Mouse (Mus musculus) myocyte (in vitro differentiated cells): ENCODE results near the gene Ldhd. TPM values are rescaled to one million over a fixed set of nuclear protein-coding genes. Genes with fewer than 3 reads are reported as not detected.

Source experiments
- H3K27me3 ChIP-seq: one replicate; pipeline ENCODE4 v1.6.1; 2011; ENCODE audit not compliant: control insufficient read depth, insufficient read depth, insufficient read length
- H3K36me3 ChIP-seq: one replicate; pipeline ENCODE4 v1.6.1; 2011; ENCODE audit not compliant: control insufficient read depth, insufficient read depth
- H3K4me2 ChIP-seq: one replicate; pipeline ENCODE4 v1.6.1; 2011; ENCODE audit warnings: low read depth, control low read depth
- H3K4me3 ChIP-seq: one replicate; pipeline ENCODE4 v1.5.1; 2011; ENCODE audit warnings: mild to moderate bottlenecking, control low read depth, moderate library complexity
- H3K79me2 ChIP-seq: one replicate; pipeline ENCODE4 v1.6.1; 2011; ENCODE audit not compliant: control insufficient read depth, insufficient read depth
- H3ac ChIP-seq: one replicate; pipeline ENCODE4 v1.6.1; 2011; ENCODE audit not compliant: control insufficient read depth, insufficient read length
- CEBPB ChIP-seq: IDR thresholded peaks from 2 replicates; pipeline ENCODE4 v1.6.1; 2011; ENCODE audit warnings: mild to moderate bottlenecking, moderate library complexity; ENCODE audit not compliant: poor library complexity, insufficient read depth, severe bottlenecking
- E2F4 ChIP-seq: IDR thresholded peaks from one replicate; pipeline ENCODE4 v1.6.1; 2011; ENCODE audit warnings: mild to moderate bottlenecking, control low read depth, moderate library complexity; ENCODE audit not compliant: insufficient read depth
- MAX ChIP-seq: IDR thresholded peaks from one replicate; pipeline ENCODE4 v1.6.1; 2011; ENCODE audit warnings: low read depth, mild to moderate bottlenecking, control low read depth
- MYOD1 ChIP-seq, 3 experiments: IDR thresholded peaks; one replicate each; pipeline ENCODE4 v1.6.1; 2011; ENCODE audit warnings: control low read depth in 2 of 3, low read depth in 2 of 3, mild to moderate bottlenecking in 2 of 3, moderate library complexity in 1 of 3; ENCODE audit not compliant: insufficient read length in 2 of 3, control insufficient read depth in 1 of 3
- MYOG ChIP-seq, 3 experiments: IDR thresholded peaks; one replicate each; pipeline ENCODE4 v1.6.1; 2011; ENCODE audit warnings: control low read depth in 2 of 3, low read depth in 2 of 3, mild to moderate bottlenecking in 2 of 3; ENCODE audit not compliant: insufficient read length in 2 of 3, control insufficient read depth in 1 of 3, insufficient read depth in 1 of 3
- POLR2A ChIP-seq: IDR thresholded peaks from one replicate; pipeline ENCODE4 v1.6.1; 2011; ENCODE audit warnings: low read depth, mild to moderate bottlenecking, control low read depth, moderate library complexity; ENCODE audit not compliant: insufficient read length
- POLR2AphosphoS2 ChIP-seq: IDR thresholded peaks from one replicate; pipeline ENCODE4 v1.6.1; 2011; ENCODE audit warnings: low read depth, control low read depth; ENCODE audit not compliant: insufficient read length
- REST ChIP-seq: IDR thresholded peaks from one replicate; pipeline ENCODE4 v1.6.1; 2011; ENCODE audit warnings: mild to moderate bottlenecking, control low read depth, moderate library complexity; ENCODE audit not compliant: insufficient read depth, insufficient read length
- SRF ChIP-seq: IDR thresholded peaks from one replicate; pipeline ENCODE4 v1.6.1; 2011; ENCODE audit warnings: low read depth; ENCODE audit not compliant: control insufficient read depth, insufficient read length
- TCF12 ChIP-seq: IDR thresholded peaks from one replicate; pipeline ENCODE4 v1.6.1; 2011; ENCODE audit warnings: mild to moderate bottlenecking, control low read depth; ENCODE audit not compliant: poor library complexity, insufficient read depth, severe bottlenecking
- TCF3 ChIP-seq: IDR thresholded peaks from one replicate; pipeline ENCODE4 v1.6.1; 2011; ENCODE audit warnings: low read depth, control low read depth; ENCODE audit not compliant: insufficient read length
- USF1 ChIP-seq: IDR thresholded peaks from one replicate; pipeline ENCODE4 v1.6.1; 2011; ENCODE audit warnings: low read depth, mild to moderate bottlenecking, control low read depth, moderate library complexity
- polyA plus RNA-seq: library from polyadenylated mRNA; unstranded; fragments of >200 nt; fragmentation: generic; extraction: Trizol; gene quantifications from one replicate; pipeline ENCODE4 v1.2.1, GENCODE M21; 2012; ENCODE audit warnings: missing spikeins

Ldhd gene
- polyA plus RNA-seq, 1 experiment = 0.16 TPM

DNA sequence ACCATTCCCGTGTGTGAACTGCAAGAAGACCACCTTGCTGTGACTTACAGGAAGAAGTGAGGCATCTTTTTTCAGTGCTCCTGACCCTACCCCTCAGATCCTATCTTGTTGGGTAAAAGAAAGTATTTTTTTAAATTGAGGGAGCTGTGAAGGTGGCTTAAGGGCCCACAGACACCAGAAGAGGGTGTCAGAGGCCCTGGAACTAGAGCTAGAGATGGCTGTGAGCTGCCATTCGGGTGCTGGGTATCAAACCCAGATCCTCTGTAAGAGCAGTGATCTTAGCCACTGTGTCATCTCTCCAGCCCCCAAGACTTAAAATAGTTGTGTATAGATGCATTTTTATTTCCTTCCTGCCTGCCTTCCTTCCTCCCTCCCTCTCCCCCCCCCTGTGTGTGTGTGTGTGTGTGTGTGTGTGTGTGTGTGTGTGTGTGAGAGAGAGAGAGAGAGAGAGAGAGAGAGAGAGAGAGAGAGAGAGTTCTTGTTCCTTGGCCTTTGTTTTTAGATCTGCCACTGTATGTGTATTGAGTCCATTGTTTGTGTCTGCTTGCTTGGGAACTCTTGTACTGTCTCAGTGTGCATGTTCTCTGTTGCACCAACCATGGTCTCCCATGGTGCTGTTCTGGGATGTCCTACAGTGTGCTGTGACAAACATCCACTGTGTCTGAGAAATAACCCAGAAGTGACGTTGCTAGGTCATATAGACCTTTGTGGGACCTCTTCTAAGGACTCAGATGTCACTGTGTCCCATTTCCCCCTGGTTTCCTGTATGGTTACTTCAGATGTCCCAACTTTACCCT lies 35.9 kb downstream of the Ldhd start:
- peaks cover 90% of the 10 kb centered on the region for H3K79me2 ChIP-seq
- no peak overlapping the region for H3K4me2 ChIP-seq
- no peaks in the 10 kb centered on the region for H3K36me3 ChIP-seq
- H3K27me3 ChIP-seq = no peaks in the 10 kb centered on the region
- no peak for TF ChIP-seq USF1
- TF ChIP-seq REST = no peak
- TF ChIP-seq MYOG (IDR thresholded peaks at IDR 0.05; ENCODE audit: control insufficient read depth in 1 of 3, insufficient read depth in 1 of 3, insufficient read length in 2 of 3, low read depth in 2 of 3) = no peak
- TF ChIP-seq TCF12 = no peak
- TF ChIP-seq E2F4 = no peak
- no peak for TF ChIP-seq POLR2AphosphoS2
- TF ChIP-seq MAX = no peak
- TF ChIP-seq MYOD1 (IDR thresholded peaks at IDR 0.05; ENCODE audit: control insufficient read depth in 1 of 3, insufficient read length in 2 of 3, low read depth in 2 of 3) = no peak
- TF ChIP-seq SRF = no peak
- TF ChIP-seq POLR2A = no peak
- TF ChIP-seq TCF3 = no peak
- TF ChIP-seq CEBPB = no peak
- no peak overlapping the region for H3K4me3 ChIP-seq
- no peak overlapping the region for H3ac ChIP-seq

DNA sequence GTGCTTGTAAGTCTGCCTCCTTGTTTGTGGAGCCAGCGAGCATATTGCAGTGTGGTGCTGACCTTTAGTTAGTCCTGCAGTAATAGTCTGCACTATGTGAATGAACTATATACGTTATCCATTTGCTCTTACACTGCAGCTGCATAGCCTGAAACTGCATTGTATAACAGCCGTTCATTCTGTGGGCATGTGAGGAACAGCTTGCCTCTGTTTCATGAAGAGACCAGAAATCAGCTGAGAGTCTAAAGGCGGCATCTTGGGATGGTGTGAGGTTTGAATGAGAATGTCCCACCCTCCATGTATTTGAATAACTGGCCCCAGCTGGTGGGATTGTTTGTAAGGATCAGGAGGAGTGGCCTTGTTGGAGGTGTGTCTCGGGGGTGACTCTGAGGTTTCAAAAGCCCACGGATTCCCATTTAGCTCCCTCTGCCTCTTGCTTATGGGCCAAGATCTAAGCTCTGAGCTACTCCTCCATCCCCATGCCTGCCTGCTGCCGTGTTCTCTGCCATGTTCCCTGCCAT lies 37.7 kb downstream of the Ldhd start:
- TF ChIP-seq USF1 = no peak
- TF ChIP-seq E2F4 = no peak
- TF ChIP-seq REST = no peak
- TF ChIP-seq POLR2AphosphoS2 = no peak
- TF ChIP-seq MYOG (IDR thresholded peaks at IDR 0.05; ENCODE audit: control insufficient read depth in 1 of 3, insufficient read depth in 1 of 3, insufficient read length in 2 of 3, low read depth in 2 of 3) = no peak
- TF ChIP-seq TCF3 = no peak
- TF ChIP-seq TCF12 = no peak
- no peak for TF ChIP-seq CEBPB
- TF ChIP-seq MYOD1 (IDR thresholded peaks at IDR 0.05; ENCODE audit: control insufficient read depth in 1 of 3, insufficient read length in 2 of 3, low read depth in 2 of 3) = no peak
- TF ChIP-seq POLR2A = no peak
- no peak for TF ChIP-seq SRF
- no peak for TF ChIP-seq MAX
- H3K4me2 ChIP-seq = no peak overlapping the region
- no peaks in the 10 kb centered on the region for H3K27me3 ChIP-seq
- H3ac ChIP-seq = no peak overlapping the region
- peaks cover 93% of the 10 kb centered on the region for H3K79me2 ChIP-seq
- no peak overlapping the region for H3K4me3 ChIP-seq
- H3K36me3 ChIP-seq = no peaks in the 10 kb centered on the region

DNA sequence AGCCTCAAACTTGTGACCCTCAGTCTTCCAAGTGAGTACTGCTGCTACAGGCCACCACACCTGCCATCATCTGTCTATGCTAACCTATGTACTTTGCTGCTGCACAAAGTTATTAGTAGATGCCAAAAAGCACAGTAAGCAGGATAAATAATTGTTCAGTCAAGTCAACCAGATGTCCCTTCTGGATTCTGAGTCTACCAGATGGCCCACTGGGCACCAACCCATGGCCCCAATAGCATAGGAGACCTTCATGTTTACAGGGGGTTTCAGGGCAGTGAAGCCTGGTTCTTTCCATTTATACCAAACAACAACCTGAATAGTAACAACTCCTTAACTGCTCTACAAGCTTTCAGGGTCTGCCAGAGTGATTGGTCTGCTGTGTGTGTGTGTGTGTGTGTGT lies 39.0 kb downstream of the Ldhd start:
- Histone ChIP-seq H3ac (no peak overlapping the region), H3K4me3 (no peak overlapping the region), H3K27me3 (no peaks in the 10 kb centered on the region), H3K36me3 (no peaks in the 10 kb centered on the region), H3K4me2 (no peak overlapping the region), H3K79me2 (peaks cover 98% of the 10 kb centered on the region)
- TF ChIP-seq CEBPB (no peak), MYOG (IDR thresholded peaks at IDR 0.05; ENCODE audit: control insufficient read depth in 1 of 3, insufficient read depth in 1 of 3, insufficient read length in 2 of 3, low read depth in 2 of 3) (no peak), POLR2A (no peak), USF1 (no peak), MAX (no peak), TCF3 (no peak), TCF12 (no peak), REST (no peak), MYOD1 (IDR thresholded peaks at IDR 0.05; ENCODE audit: control insufficient read depth in 1 of 3, insufficient read length in 2 of 3, low read depth in 2 of 3) (no peak)

DNA sequence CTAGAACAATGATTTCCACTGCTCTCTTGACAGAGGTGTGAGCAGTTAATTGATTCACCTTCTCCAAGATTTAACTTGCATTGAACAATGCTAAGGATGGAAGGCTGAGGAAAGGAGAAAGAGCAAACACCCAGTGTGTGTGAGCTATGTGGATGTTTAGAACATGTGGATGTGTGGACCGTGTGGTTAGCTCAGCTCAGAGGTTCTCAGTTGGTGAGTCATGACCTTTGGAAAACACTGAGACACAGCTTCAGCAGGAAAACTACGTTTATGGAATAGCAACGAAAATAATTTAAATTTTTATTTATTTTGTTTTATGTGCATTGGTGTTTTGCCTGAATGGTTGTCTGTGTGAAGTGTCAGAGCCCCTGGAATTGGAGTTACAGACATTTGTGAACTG lies 40.0 kb downstream of the Ldhd start:
- H3K4me3 ChIP-seq = no peak overlapping the region
- H3K4me2 ChIP-seq = peak overlapping the region; percentile 46
- TF ChIP-seq USF1 = no peak
- no peaks in the 10 kb centered on the region for H3K36me3 ChIP-seq
- peaks cover 95% of the 10 kb centered on the region for H3K79me2 ChIP-seq
- H3ac ChIP-seq = no peak overlapping the region
- H3K27me3 ChIP-seq = no peaks in the 10 kb centered on the region

DNA sequence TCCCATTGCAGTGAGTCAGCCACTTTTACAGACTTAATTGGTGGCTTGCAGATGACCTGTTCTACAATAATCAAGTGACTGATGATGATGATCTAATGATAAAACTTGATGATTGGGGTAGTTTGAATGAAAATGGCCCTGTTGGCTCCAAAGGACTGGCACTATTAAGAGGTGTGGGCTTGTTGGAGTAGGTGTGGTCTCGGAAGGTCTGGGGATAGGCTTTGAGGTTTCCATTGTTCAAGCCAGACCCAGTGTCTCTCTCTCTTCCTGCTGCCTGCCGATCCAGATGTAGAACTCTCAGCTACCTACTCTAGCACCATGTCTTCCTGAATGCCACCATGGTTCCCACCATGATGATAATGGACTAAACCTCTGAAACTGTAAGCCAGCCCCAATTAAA lies 41.8 kb downstream of the Ldhd start:
- H3K79me2 ChIP-seq = peaks cover 87% of the 10 kb centered on the region
- H3K4me3 ChIP-seq = no peak overlapping the region
- no peak overlapping the region for H3K4me2 ChIP-seq
- no peaks in the 10 kb centered on the region for H3K36me3 ChIP-seq
- no peaks in the 10 kb centered on the region for H3K27me3 ChIP-seq
- no peak for TF ChIP-seq E2F4
- TF ChIP-seq MAX = no peak
- no peak for TF ChIP-seq MYOG (IDR thresholded peaks at IDR 0.05; ENCODE audit: control insufficient read depth in 1 of 3, insufficient read depth in 1 of 3, insufficient read length in 2 of 3, low read depth in 2 of 3)
- no peak for TF ChIP-seq POLR2A
- no peak for TF ChIP-seq POLR2AphosphoS2
- H3ac ChIP-seq = no peak overlapping the region
